8 mouse cellular contexts compared by ENCODE assay signal in genomic region chr9:55937664-55938617, GRCm38 (mm10). TPM values are rescaled to one million over a fixed set of nuclear protein-coding genes. Genes with fewer than 3 reads are reported as not detected.
DNase-seq lines count a peak whose midpoint lies in the region; ATAC-seq lines count a peak whose summit lies in the region.

Gene Scaper, minus strand, starts transcription at chr9:55938119.

- no peaks in the 10 kb centered on the region for H3K36me3 ChIP-seq in hindbrain, embryonic 15.5 days

- no peaks in the 10 kb centered on the region for H3K27me3 ChIP-seq in hindbrain, embryonic 15.5 days

- H3K4me2 ChIP-seq in hindbrain, embryonic 15.5 days, result peak within 1 kb of the TSS; percentile 84

- no peaks in the 10 kb centered on the region for H3K9me3 ChIP-seq in hindbrain, embryonic 15.5 days

- under 1% methylated on average over 59 of the region's 60 CpGs for WGBS in hindbrain, embryonic 15.5 days

- peak within 1 kb of the TSS; percentile 85 for H3K4me3 ChIP-seq in hindbrain, embryonic 15.5 days

- peaks cover 23% of the 10 kb centered on the region for H3K4me1 ChIP-seq in hindbrain, embryonic 15.5 days (replicated peaks)

- peak within 1 kb of the TSS; percentile 91 for H3K9ac ChIP-seq in hindbrain, embryonic 15.5 days

- DNase-seq in R1 (ENCODE audit: low read depth, low spot score), result peak; percentile 91
- DNase-seq in cerebellum, postnatal 25 days, result peak; percentile 87 to 95
- peak; percentile 61 to 75 for DNase-seq in frontal cortex, postnatal 25 days (ENCODE audit: low spot score in 2 of 2)
- DNase-seq in left cerebral cortex, adult 11 months (ENCODE audit: low spot score), result peak; percentile 74
- DNase-seq in lung, postnatal 4 days, result peak; percentile 92 to 94
- DNase-seq in retina, postnatal 7 days (ENCODE audit: low read depth, low spot score), result peak; percentile 83
- DNase-seq in urinary bladder, adult 2 months (ENCODE audit: low spot score), result peak; percentile 73

- peak; percentile 97 for ATAC-seq in hindbrain, embryonic 15.5 days (ENCODE audit: low FRiP score, low read depth)

- peak within 1 kb of the TSS; percentile 93 for H3K27ac ChIP-seq in hindbrain, embryonic 15.5 days (replicated peaks)

RNA-seq across cellular contexts. Expression of gene Scaper, which starts in this region (rescaled TPM):
- polyA plus RNA-seq in hindbrain, embryonic 15.5 days (2015; fragmentation: Nextera tagmentation; extraction: Ambion mirVana), result 35.6 and 36.1 TPM in 2 replicates
- 5.2 and 7.3 TPM in 2 replicates for polyA plus RNA-seq in urinary bladder, adult 2 months (2012; rRNA removed)

Comparison
In these comparisons a context has a peak if more than half of its experiments do, and no peak if none do; other contexts are left out.
1. Peak in every context shown above with its lines: DNase-seq, ATAC-seq, H3K4me3 ChIP-seq and H3K27ac ChIP-seq.